Mouse (Mus musculus) adrenal gland, postnatal 0 days (tissue): ENCODE data around the gene Tbce. TPM values are rescaled to one million over a fixed set of nuclear protein-coding genes. Genes with fewer than 3 reads are reported as not detected.

Source experiments
- polyA plus RNA-seq: library from polyadenylated mRNA; unstranded; fragments of >200 nt; fragmentation: Nextera tagmentation; extraction: Ambion mirVana; gene quantifications from 2 replicates; pipeline ENCODE4 v1.2.1, GENCODE M21; 2015

The Tbce gene
- polyA plus RNA-seq, result 55.2 and 57.2 TPM in 2 replicates

GRCm38 (mm10) chr13:14039292-14039965, at the start of gene Tbce:
Gene Tbce (minus strand): TSS chr13:14039638.

DNA sequence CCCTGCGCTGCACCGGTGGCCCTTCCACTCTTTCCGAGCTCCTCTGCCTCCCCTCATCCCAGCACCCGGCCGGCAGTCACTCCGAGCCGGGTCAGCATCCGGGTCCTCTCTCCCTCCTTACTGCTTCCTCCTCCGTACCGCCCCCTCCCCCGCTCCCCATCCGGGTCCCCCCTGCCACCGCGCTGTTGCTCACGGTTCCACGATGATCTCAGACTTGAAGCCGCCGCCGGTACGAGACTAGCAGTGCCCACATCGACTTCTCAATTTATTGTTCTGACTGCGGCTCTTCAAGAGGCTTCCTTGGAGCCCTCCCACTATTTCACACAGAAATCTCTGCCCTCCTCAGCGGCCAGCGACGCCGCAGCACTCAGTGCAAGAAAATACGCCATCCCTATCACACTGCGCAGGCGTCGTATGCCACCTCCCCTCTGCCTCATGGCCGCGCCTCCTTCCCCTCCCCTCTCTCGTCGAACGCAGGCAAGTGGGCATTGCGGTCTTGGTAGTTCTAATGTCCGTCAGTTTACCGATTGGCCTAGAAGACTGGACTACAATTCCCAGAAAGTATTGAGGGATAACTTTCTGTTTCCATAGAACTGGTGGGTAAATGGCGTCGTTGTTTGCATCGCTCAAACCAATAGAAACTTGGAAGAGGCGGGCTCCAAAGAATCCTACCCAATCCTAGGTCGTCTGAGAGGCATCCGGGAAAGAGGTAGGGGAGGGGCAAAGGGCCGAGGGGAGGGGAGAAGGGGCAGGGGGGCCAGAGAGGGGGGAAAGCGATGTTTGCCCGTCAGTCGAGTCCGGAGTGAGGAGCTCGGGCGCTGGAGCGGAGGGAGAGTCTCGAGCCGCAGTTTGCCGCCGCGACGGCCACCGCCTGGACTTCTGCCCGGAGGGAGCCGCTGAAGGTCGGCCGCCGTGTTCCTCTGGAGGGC, 23.8 kb upstream of the Tbce start, which contains the start of the genes Arid4b and Ggps1:
Gene Arid4b (plus strand): TSS at position 220 of the 929 bp plus-strand sequence.
Gene Ggps1 (minus strand): TSS at position 476 of the 929 bp plus-strand sequence.

GRCm38 (mm10) chr13:13953874-13954832, 85.3 kb downstream of the Tbce start, which contains the start of gene B3galnt2:
Gene B3galnt2 (plus strand): TSS chr13:13954469.

Other genes starting within 250 kb of the Tbce start
- 9.2 and 14.0 TPM in 2 replicates for gene B3galnt2, start 85.2 kb downstream of the Tbce start, polyA plus RNA-seq
- gene Arid4b, start 23.6 kb upstream of the Tbce start, polyA plus RNA-seq, result 35.5 and 44.5 TPM in 2 replicates
- gene Ggps1, start 23.9 kb upstream of the Tbce start, polyA plus RNA-seq, result 46.7 and 53.9 TPM in 2 replicates